Mouse (Mus musculus): ENCODE data around the gene Plcg1.

DNA sequence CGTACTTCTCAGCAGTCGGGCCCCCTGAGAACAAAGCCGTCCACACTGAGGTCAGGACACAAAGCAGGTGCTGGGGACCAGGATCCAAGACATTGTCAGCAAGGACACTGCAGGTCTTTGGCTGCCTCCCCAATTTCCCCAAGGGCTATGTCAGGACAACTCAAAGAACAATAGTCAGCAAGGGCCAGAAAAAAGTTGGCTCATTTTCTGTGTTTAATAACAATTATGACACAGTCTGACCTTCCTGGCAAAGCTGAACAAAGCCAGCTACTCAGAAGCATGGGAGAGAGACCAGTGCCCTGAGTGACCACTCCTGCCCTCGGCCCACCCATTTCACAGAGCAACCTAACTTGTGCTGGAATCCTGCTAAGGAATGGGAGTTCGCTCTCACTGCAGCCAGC, 35.3 kb downstream of the Plcg1 start:
- TF ChIP-seq CTCF (IDR thresholded peaks at IDR 0.05; ENCODE audit: extremely low read depth, insufficient read depth, low read length), result no peak
- TF ChIP-seq POLR2A (IDR thresholded peaks at IDR 0.05; ENCODE audit: extremely low read depth, insufficient read depth, low read length), result no peak

Measured in cortical plate, adult 2 months (tissue).